Mouse (Mus musculus) ES-E14 (cell line): ENCODE results near the gene H3f3b.

Experiments
- CHD2 ChIP-seq: IDR thresholded peaks from 2 replicates; pipeline ENCODE4 v1.6.1; 2014; ENCODE audit warnings: mild to moderate bottlenecking, low read depth, low read length, inconsistent platforms
- HCFC1 ChIP-seq: IDR thresholded peaks from 2 replicates; pipeline ENCODE4 v1.6.1; 2012; ENCODE audit warnings: low read length, inconsistent platforms, borderline replicate concordance; ENCODE audit not compliant: insufficient read depth
- ZC3H11A ChIP-seq: IDR thresholded peaks from 2 replicates; pipeline ENCODE4 v1.6.1; 2012; ENCODE audit warnings: low read depth, mild to moderate bottlenecking, inconsistent platforms, low read length, borderline replicate concordance
- ZNF384 ChIP-seq: IDR thresholded peaks from 2 replicates; pipeline ENCODE4 v1.6.1; 2012; ENCODE audit warnings: low read depth, low read length, inconsistent platforms

GRCm38 (mm10) chr11:116041833-116042232 lies 14.1 kb upstream of the H3f3b start:
- TF ChIP-seq ZNF384: no peak
- TF ChIP-seq ZC3H11A: no peak
- no peak for TF ChIP-seq CHD2
- TF ChIP-seq HCFC1: no peak
